Mouse (Mus musculus): ENCODE results near the gene Nt5m. TPM values are rescaled to one million over a fixed set of nuclear protein-coding genes. Genes with fewer than 3 reads are reported as not detected.

Gene Nt5m
- polyA plus RNA-seq, 1 experiment from 2014 or later: 44.5 TPM

GRCm38 (mm10) chr11:59902045-59902726, 62.9 kb downstream of the Nt5m start:
- no peaks in the 10 kb centered on the region for H3K36me3 ChIP-seq (ENCODE audit: control insufficient read depth, insufficient read depth, low read length)
- no peak overlapping the region for H3K4me3 ChIP-seq (ENCODE audit: low read depth, low read length)
- H3K27me3 ChIP-seq (ENCODE audit: control insufficient read depth, insufficient read depth, low read length): no peaks in the 10 kb centered on the region
- no peaks in the 10 kb centered on the region for H3K4me1 ChIP-seq (ENCODE audit: control insufficient read depth, insufficient read depth, low read length)
- WGBS: 69% methylated on average over 8 of the region's 8 CpGs
- ATAC-seq (ENCODE audit: insufficient read depth, low FRiP score, low TSS enrichment): no peak
- H3K27ac ChIP-seq (ENCODE audit: low read depth, low read length): no peak overlapping the region
- H3K4me2 ChIP-seq (ENCODE audit: low read depth): no peak overlapping the region
- DNase-seq (ENCODE audit: low spot score): no peak
- H3K9me3 ChIP-seq (ENCODE audit: control insufficient read depth, low read length): no peaks in the 10 kb centered on the region
- no peak overlapping the region for H3K9ac ChIP-seq (ENCODE audit: low read length)

GRCm38 (mm10) chr11:59906521-59907123, 67.4 kb downstream of the Nt5m start:
- Histone ChIP-seq H3K4me2 (ENCODE audit: low read depth) (no peak overlapping the region), H3K27me3 (ENCODE audit: control insufficient read depth, insufficient read depth, low read length) (no peaks in the 10 kb centered on the region), H3K27ac (ENCODE audit: low read depth, low read length) (no peak overlapping the region), H3K4me1 (ENCODE audit: control insufficient read depth, insufficient read depth, low read length) (no peaks in the 10 kb centered on the region), H3K9me3 (ENCODE audit: control insufficient read depth, low read length) (no peaks in the 10 kb centered on the region), H3K9ac (ENCODE audit: low read length) (no peak overlapping the region), H3K4me3 (ENCODE audit: low read depth, low read length) (no peak overlapping the region), H3K36me3 (ENCODE audit: control insufficient read depth, insufficient read depth, low read length) (no peaks in the 10 kb centered on the region)
- no peak for DNase-seq (ENCODE audit: low spot score)
- 87% methylated on average over 6 of the region's 6 CpGs for WGBS
- ATAC-seq (ENCODE audit: insufficient read depth, low FRiP score, low TSS enrichment): no peak

GRCm38 (mm10) chr11:59908446-59908845, 69.2 kb downstream of the Nt5m start:
- no peak overlapping the region for H3K4me3 ChIP-seq (ENCODE audit: low read depth, low read length)
- no peaks in the 10 kb centered on the region for H3K9me3 ChIP-seq (ENCODE audit: control insufficient read depth, low read length)
- H3K27me3 ChIP-seq (ENCODE audit: control insufficient read depth, insufficient read depth, low read length): no peaks in the 10 kb centered on the region
- no peak for DNase-seq (ENCODE audit: low spot score)
- 57% methylated on average over 3 of the region's 3 CpGs for WGBS
- H3K4me2 ChIP-seq (ENCODE audit: low read depth): no peak overlapping the region
- no peak overlapping the region for H3K9ac ChIP-seq (ENCODE audit: low read length)
- no peaks in the 10 kb centered on the region for H3K4me1 ChIP-seq (ENCODE audit: control insufficient read depth, insufficient read depth, low read length)
- no peak overlapping the region for H3K27ac ChIP-seq (ENCODE audit: low read depth, low read length)
- ATAC-seq (ENCODE audit: insufficient read depth, low FRiP score, low TSS enrichment): no peak
- no peaks in the 10 kb centered on the region for H3K36me3 ChIP-seq (ENCODE audit: control insufficient read depth, insufficient read depth, low read length)

GRCm38 (mm10) chr11:59910586-59910985, 71.3 kb downstream of the Nt5m start:
- Histone ChIP-seq H3K36me3 (ENCODE audit: control insufficient read depth, insufficient read depth, low read length) (no peaks in the 10 kb centered on the region), H3K4me1 (ENCODE audit: control insufficient read depth, insufficient read depth, low read length) (no peaks in the 10 kb centered on the region), H3K4me2 (ENCODE audit: low read depth) (no peak overlapping the region), H3K4me3 (ENCODE audit: low read depth, low read length) (no peak overlapping the region), H3K9ac (ENCODE audit: low read length) (no peak overlapping the region), H3K9me3 (ENCODE audit: control insufficient read depth, low read length) (no peaks in the 10 kb centered on the region), H3K27ac (ENCODE audit: low read depth, low read length) (no peak overlapping the region), H3K27me3 (ENCODE audit: control insufficient read depth, insufficient read depth, low read length) (no peaks in the 10 kb centered on the region)
- ATAC-seq (ENCODE audit: insufficient read depth, low FRiP score, low TSS enrichment) (no peak), DNase-seq (ENCODE audit: low spot score) (no peak)

- H3K4me2 ChIP-seq (ENCODE audit: low read depth): no peak overlapping the region
- H3K4me1 ChIP-seq (ENCODE audit: control insufficient read depth, insufficient read depth, low read length): no peaks in the 10 kb centered on the region
- no peaks in the 10 kb centered on the region for H3K9me3 ChIP-seq (ENCODE audit: control insufficient read depth, low read length)
- H3K4me3 ChIP-seq (ENCODE audit: low read depth, low read length): no peak overlapping the region
- H3K36me3 ChIP-seq (ENCODE audit: control insufficient read depth, insufficient read depth, low read length): no peaks in the 10 kb centered on the region
- 84% methylated on average over 1 of the region's 1 CpGs for WGBS
- DNase-seq (ENCODE audit: low spot score): no peak
- no peaks in the 10 kb centered on the region for H3K27me3 ChIP-seq (ENCODE audit: control insufficient read depth, insufficient read depth, low read length)
- no peak for ATAC-seq (ENCODE audit: insufficient read depth, low FRiP score, low TSS enrichment)
- no peak overlapping the region for H3K9ac ChIP-seq (ENCODE audit: low read length)
- no peak overlapping the region for H3K27ac ChIP-seq (ENCODE audit: low read depth, low read length)
Observed at GRCm38 (mm10) chr11:59911523-59911922, 72.3 kb downstream of the Nt5m start.

- Histone ChIP-seq H3K4me2 (ENCODE audit: low read depth) (no peak overlapping the region), H3K4me3 (ENCODE audit: low read depth, low read length) (no peak overlapping the region), H3K9ac (ENCODE audit: low read length) (no peak overlapping the region), H3K4me1 (ENCODE audit: control insufficient read depth, insufficient read depth, low read length) (no peaks in the 10 kb centered on the region), H3K27ac (ENCODE audit: low read depth, low read length) (no peak overlapping the region), H3K36me3 (ENCODE audit: control insufficient read depth, insufficient read depth, low read length) (no peaks in the 10 kb centered on the region), H3K9me3 (ENCODE audit: control insufficient read depth, low read length) (no peaks in the 10 kb centered on the region), H3K27me3 (ENCODE audit: control insufficient read depth, insufficient read depth, low read length) (no peaks in the 10 kb centered on the region)
- DNase-seq (ENCODE audit: low spot score): no peak
- no peak for ATAC-seq (ENCODE audit: insufficient read depth, low FRiP score, low TSS enrichment)
- 91% methylated on average over 4 of the region's 4 CpGs for WGBS
Observed at GRCm38 (mm10) chr11:59913702-59914101, 74.5 kb downstream of the Nt5m start.

- Histone ChIP-seq H3K9ac (ENCODE audit: low read length) (no peak overlapping the region), H3K4me3 (ENCODE audit: low read depth, low read length) (no peak overlapping the region), H3K36me3 (ENCODE audit: control insufficient read depth, insufficient read depth, low read length) (no peaks in the 10 kb centered on the region), H3K27me3 (ENCODE audit: control insufficient read depth, insufficient read depth, low read length) (no peaks in the 10 kb centered on the region), H3K9me3 (ENCODE audit: control insufficient read depth, low read length) (no peaks in the 10 kb centered on the region), H3K4me1 (ENCODE audit: control insufficient read depth, insufficient read depth, low read length) (no peaks in the 10 kb centered on the region), H3K27ac (ENCODE audit: low read depth, low read length) (no peak overlapping the region), H3K4me2 (ENCODE audit: low read depth) (no peak overlapping the region)
- DNase-seq (ENCODE audit: low spot score) (no peak), ATAC-seq (ENCODE audit: insufficient read depth, low FRiP score, low TSS enrichment) (no peak)
- WGBS: 75% methylated on average over 4 of the region's 4 CpGs
Observed at GRCm38 (mm10) chr11:59918014-59918413, 78.8 kb downstream of the Nt5m start.

GRCm38 (mm10) chr11:59919401-59919800, 80.2 kb downstream of the Nt5m start:
- DNase-seq (ENCODE audit: low spot score): no peak
- H3K36me3 ChIP-seq (ENCODE audit: control insufficient read depth, insufficient read depth, low read length): no peaks in the 10 kb centered on the region
- H3K9ac ChIP-seq (ENCODE audit: low read length): no peak overlapping the region
- no peak overlapping the region for H3K4me2 ChIP-seq (ENCODE audit: low read depth)
- no peaks in the 10 kb centered on the region for H3K9me3 ChIP-seq (ENCODE audit: control insufficient read depth, low read length)
- no peak overlapping the region for H3K4me3 ChIP-seq (ENCODE audit: low read depth, low read length)
- no peak overlapping the region for H3K27ac ChIP-seq (ENCODE audit: low read depth, low read length)
- no peaks in the 10 kb centered on the region for H3K4me1 ChIP-seq (ENCODE audit: control insufficient read depth, insufficient read depth, low read length)
- no peak for ATAC-seq (ENCODE audit: insufficient read depth, low FRiP score, low TSS enrichment)
- H3K27me3 ChIP-seq (ENCODE audit: control insufficient read depth, insufficient read depth, low read length): no peaks in the 10 kb centered on the region
- WGBS: 76% methylated on average over 3 of the region's 3 CpGs

GRCm38 (mm10) chr11:59920331-59920730, 81.1 kb downstream of the Nt5m start:
- Histone ChIP-seq H3K9me3 (ENCODE audit: control insufficient read depth, low read length) (no peaks in the 10 kb centered on the region), H3K9ac (ENCODE audit: low read length) (no peak overlapping the region), H3K36me3 (ENCODE audit: control insufficient read depth, insufficient read depth, low read length) (no peaks in the 10 kb centered on the region), H3K27ac (ENCODE audit: low read depth, low read length) (no peak overlapping the region), H3K4me1 (ENCODE audit: control insufficient read depth, insufficient read depth, low read length) (no peaks in the 10 kb centered on the region), H3K4me3 (ENCODE audit: low read depth, low read length) (no peak overlapping the region), H3K27me3 (ENCODE audit: control insufficient read depth, insufficient read depth, low read length) (no peaks in the 10 kb centered on the region), H3K4me2 (ENCODE audit: low read depth) (no peak overlapping the region)
- no peak for DNase-seq (ENCODE audit: low spot score)
- 76% methylated on average over 5 of the region's 5 CpGs for WGBS
- no peak for ATAC-seq (ENCODE audit: insufficient read depth, low FRiP score, low TSS enrichment)
